Mouse (Mus musculus): ENCODE measurements around the gene Fis1.

DNA sequence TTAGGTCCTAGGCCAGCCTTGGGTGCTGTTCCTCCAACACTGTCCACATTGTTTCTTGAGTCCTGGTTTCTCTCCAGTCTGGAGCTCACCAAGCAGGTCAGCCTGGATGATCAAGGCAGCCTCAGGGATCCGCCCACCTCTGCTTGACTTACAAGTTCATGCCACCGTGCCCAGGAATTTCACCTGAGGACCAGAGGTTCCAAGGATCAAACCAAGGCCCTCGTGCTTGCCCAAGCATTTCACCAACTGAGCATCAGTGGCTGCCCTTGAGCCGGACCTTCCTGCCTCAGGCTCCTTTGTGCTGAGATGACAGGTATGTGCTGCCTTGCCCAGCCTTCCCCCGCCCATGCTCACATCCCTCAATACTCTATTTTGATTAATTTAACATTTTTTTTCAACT is 15.5 kb upstream of the Fis1 start:
- TF ChIP-seq CTCF (IDR thresholded peaks at IDR 0.05; ENCODE audit: low read depth) = no peak
- no peak for TF ChIP-seq EP300 (IDR thresholded peaks at IDR 0.05; ENCODE audit: low read depth)

All from liver, postnatal 0 days (tissue).